Mouse (Mus musculus) C2C12 (cell line): ENCODE data around the gene Helz2.

Source experiments
- CEBPB ChIP-seq: IDR thresholded peaks from one replicate; pipeline ENCODE4 v1.6.1; 2011; ENCODE audit warnings: low read depth, mild to moderate bottlenecking, control low read depth, moderate library complexity
- CTCF ChIP-seq: IDR thresholded peaks from one replicate; pipeline ENCODE4 v1.5.1; 2011; ENCODE audit not compliant: control insufficient read depth, insufficient read depth, insufficient read length
- FOSL1 ChIP-seq: IDR thresholded peaks from one replicate; pipeline ENCODE4 v1.8.0; 2011; ENCODE audit warnings: mild to moderate bottlenecking, low read length; ENCODE audit not compliant: poor library complexity, insufficient read depth, severe bottlenecking
- MAX ChIP-seq: IDR thresholded peaks from one replicate; pipeline ENCODE4 v1.6.1; 2011; ENCODE audit warnings: mild to moderate bottlenecking, control low read depth
- MYOG ChIP-seq: IDR thresholded peaks from one replicate; pipeline ENCODE4 v1.6.1; 2011; ENCODE audit not compliant: control insufficient read depth, insufficient read length; ENCODE audit errors: extremely low read depth
- USF1 ChIP-seq: IDR thresholded peaks from one replicate; pipeline ENCODE4 v1.6.1; 2011; ENCODE audit warnings: low read depth, mild to moderate bottlenecking, control low read depth, moderate library complexity

GRCm38 (mm10) chr2:181273829-181274228 is 32.0 kb upstream of the Helz2 start:
- TF ChIP-seq CEBPB = no peak
- TF ChIP-seq CTCF = no peak
- no peak for TF ChIP-seq FOSL1
- TF ChIP-seq USF1 = no peak
- no peak for TF ChIP-seq MAX
- TF ChIP-seq MYOG = no peak
